Mouse (Mus musculus) cortical plate, adult 2 months (tissue): ENCODE measurements around the gene Kcnip4. TPM values are rescaled to one million over a fixed set of nuclear protein-coding genes. Genes with fewer than 3 reads are reported as not detected.

ENCODE experiments used
- H3K27ac ChIP-seq: fragments of 200-500 bp; 2 replicates; pipeline ENCODE4 v1.5.1; 2012; ENCODE audit warnings: low read length, control low read depth, inconsistent platforms; ENCODE audit not compliant: insufficient read depth
- H3K4me1 ChIP-seq: fragments of 200-500 bp; 2 replicates; pipeline ENCODE4 v1.6.1; 2011; ENCODE audit warnings: low read length; ENCODE audit not compliant: control insufficient read depth, insufficient read depth
- H3K4me3 ChIP-seq: fragments of 200-500 bp; 2 replicates; pipeline ENCODE4 v1.5.1; 2011; ENCODE audit warnings: mild to moderate bottlenecking, low read length, control low read depth; ENCODE audit not compliant: insufficient read depth
- CTCF ChIP-seq: fragments of 200-500 bp; IDR thresholded peaks from 2 replicates; pipeline ENCODE4 v1.5.1; 2011; ENCODE audit warnings: mild to moderate bottlenecking, control low read depth, low read length; ENCODE audit not compliant: insufficient read depth; ENCODE audit errors: extremely low read depth
- POLR2A ChIP-seq: fragments of 200-500 bp; IDR thresholded peaks from 2 replicates; pipeline ENCODE4 v1.6.1; 2011; ENCODE audit warnings: mild to moderate bottlenecking, low read length, control low read depth; ENCODE audit not compliant: insufficient read depth; ENCODE audit errors: extremely low read depth
- polyA plus RNA-seq: library from polyadenylated mRNA; depleted of rRNA; stranded (reverse); fragments of >200 nt; gene quantifications from 2 replicates; pipeline ENCODE4 v1.2.3, GENCODE M21; 2012

Kcnip4 gene
- polyA plus RNA-seq, 1 experiment = 54.9 TPM

GRCm38 (mm10) chr5:48795526-48795925 lies 729.2 kb downstream of the Kcnip4 start:
- H3K27ac ChIP-seq = no peak overlapping the region
- no peaks in the 10 kb centered on the region for H3K4me1 ChIP-seq
- TF ChIP-seq CTCF (no peak), POLR2A (no peak)
- H3K4me3 ChIP-seq = no peak overlapping the region

GRCm38 (mm10) chr5:48779376-48779775 lies 745.3 kb downstream of the Kcnip4 start:
- Histone ChIP-seq H3K4me1 (no peaks in the 10 kb centered on the region), H3K27ac (no peak overlapping the region), H3K4me3 (no peak overlapping the region)
- no peak for TF ChIP-seq POLR2A
- no peak for TF ChIP-seq CTCF

- no peak for TF ChIP-seq POLR2A
- no peak for TF ChIP-seq CTCF
- Histone ChIP-seq H3K27ac (no peak overlapping the region), H3K4me3 (no peak overlapping the region), H3K4me1 (no peaks in the 10 kb centered on the region)
Measured at GRCm38 (mm10) chr5:48748613-48749012, 776.1 kb downstream of the Kcnip4 start.

- Histone ChIP-seq H3K4me3 (no peak overlapping the region), H3K27ac (no peak overlapping the region), H3K4me1 (no peaks in the 10 kb centered on the region)
- no peak for TF ChIP-seq POLR2A
- no peak for TF ChIP-seq CTCF
Measured at GRCm38 (mm10) chr5:48737640-48738039, 787.1 kb downstream of the Kcnip4 start.

GRCm38 (mm10) chr5:48718166-48718565 lies 806.5 kb downstream of the Kcnip4 start:
- H3K27ac ChIP-seq = no peak overlapping the region
- TF ChIP-seq POLR2A (no peak), CTCF (no peak)

GRCm38 (mm10) chr5:48705997-48706396 lies 818.7 kb downstream of the Kcnip4 start:
- Histone ChIP-seq H3K27ac (no peak overlapping the region), H3K4me3 (no peak overlapping the region), H3K4me1 (no peaks in the 10 kb centered on the region)
- TF ChIP-seq POLR2A = no peak
- no peak for TF ChIP-seq CTCF

More at GRCm38 (mm10) chr5:48718166-48718565, 806.5 kb downstream of the Kcnip4 start:
- Histone ChIP-seq H3K4me1 (no peaks in the 10 kb centered on the region; the same call in 1 of the 2 replicates), H3K4me3 (no peak overlapping the region)

GRCm38 (mm10) chr5:48687068-48687467 lies 837.6 kb downstream of the Kcnip4 start:
- Histone ChIP-seq H3K4me3 (no peak overlapping the region), H3K4me1 (no peaks in the 10 kb centered on the region), H3K27ac (no peak overlapping the region)
- no peak for TF ChIP-seq POLR2A
- TF ChIP-seq CTCF = no peak

- TF ChIP-seq POLR2A (no peak), CTCF (no peak)
- H3K4me1 ChIP-seq = no peaks in the 10 kb centered on the region
- no peak overlapping the region for H3K4me3 ChIP-seq
- no peak overlapping the region for H3K27ac ChIP-seq
Measured at GRCm38 (mm10) chr5:48679733-48680595, 844.7 kb downstream of the Kcnip4 start.

- Histone ChIP-seq H3K4me1 (no peaks in the 10 kb centered on the region; the same call in 1 of the 2 replicates), H3K4me3 (no peak overlapping the region)
- TF ChIP-seq POLR2A = no peak
- TF ChIP-seq CTCF = no peak
Measured at GRCm38 (mm10) chr5:48662504-48662903, 862.2 kb downstream of the Kcnip4 start.

GRCm38 (mm10) chr5:48659975-48660374 lies 864.7 kb downstream of the Kcnip4 start:
- Histone ChIP-seq H3K4me1 (no peaks in the 10 kb centered on the region; the same call in 1 of the 2 replicates), H3K4me3 (no peak overlapping the region), H3K27ac (no peak overlapping the region)
- no peak for TF ChIP-seq POLR2A

More at GRCm38 (mm10) chr5:48662504-48662903, 862.2 kb downstream of the Kcnip4 start:
- no peak overlapping the region for H3K27ac ChIP-seq
